Mouse (Mus musculus) forebrain, embryonic 14.5 days (tissue): ENCODE measurements around the gene Baiap2. TPM values are rescaled to one million over a fixed set of nuclear protein-coding genes. Genes with fewer than 3 reads are reported as not detected.
A peak's percentile ranks its signal among the peaks of the same experiment; 100 is the strongest.

Source experiments
- ATAC-seq: fragments of 200-750 bp; cut with Nextera tagmentation; 2 replicates; pipeline ENCODE4 v1.8.0; 2017; ENCODE audit warnings: mild to moderate bottlenecking, moderate library complexity
- DNase-seq: peaks from one replicate; pipeline ENCODE4 v3.0.0-alpha.2; 2015; ENCODE audit warnings: low spot score
- H3K27ac ChIP-seq: fragments of 300-500 bp; sonication (generic); 2 replicates; pipeline ENCODE4 v1.5.1; 2014; ENCODE audit warnings: low read depth, mild to moderate bottlenecking, control low read depth, low read length, moderate library complexity
- H3K27me3 ChIP-seq: fragments of 300-500 bp; sonication (generic); replicated peaks from 2 replicates; pipeline ENCODE4 v1.6.1; 2014; ENCODE audit warnings: low read length, control low read depth, mixed read lengths; ENCODE audit not compliant: control insufficient read depth, insufficient read depth
- H3K36me3 ChIP-seq: fragments of 300-500 bp; sonication (generic); 2 replicates; pipeline ENCODE4 v1.6.1; 2014; ENCODE audit warnings: low read length, control low read depth; ENCODE audit not compliant: control insufficient read depth, insufficient read depth
- H3K4me1 ChIP-seq: fragments of 300-500 bp; sonication (generic); 2 replicates; pipeline ENCODE4 v1.6.1; 2014; ENCODE audit warnings: antibody characterized with exemption, low read length, control low read depth; ENCODE audit not compliant: control insufficient read depth, insufficient read depth
- H3K4me2 ChIP-seq: fragments of 300-500 bp; sonication (generic); 2 replicates; pipeline ENCODE4 v1.6.1; 2014; ENCODE audit warnings: mild to moderate bottlenecking, control low read depth, low read length
- H3K4me3 ChIP-seq: fragments of 300-500 bp; sonication (generic); 2 replicates; pipeline ENCODE4 v1.5.1; 2014; ENCODE audit warnings: low read depth, low read length, control low read depth
- H3K9ac ChIP-seq: fragments of 300-500 bp; sonication (generic); 2 replicates; pipeline ENCODE4 v1.6.1; 2014; ENCODE audit warnings: mild to moderate bottlenecking, low read length, control low read depth, moderate library complexity
- H3K9me3 ChIP-seq: fragments of 300-500 bp; sonication (generic); replicated peaks from 2 replicates; pipeline ENCODE4 v1.6.1; 2016; ENCODE audit warnings: low read length, control low read depth, mixed read lengths; ENCODE audit not compliant: control insufficient read depth
- whole genome bisulfite sequencing: fragments of 180-500 bp; shearing (Covaris S2); extraction: QIAGEN DNeasy Blood & Tissue Kit; methylation state at CpG from one replicate; pipeline ENCODE4 v1.1.7; 2014; 5-methylcytosine and 5-hydroxymethylcytosine counted together
- polyA plus RNA-seq: library from polyadenylated mRNA; unstranded; fragments of >200 nt; fragmentation: Nextera tagmentation; extraction: Ambion mirVana; gene quantifications from 2 replicates; pipeline ENCODE4 v1.2.1, GENCODE M21; 2014

Baiap2 gene
- polyA plus RNA-seq, 1 experiment from 2014 or later: 18.7 TPM

DNA sequence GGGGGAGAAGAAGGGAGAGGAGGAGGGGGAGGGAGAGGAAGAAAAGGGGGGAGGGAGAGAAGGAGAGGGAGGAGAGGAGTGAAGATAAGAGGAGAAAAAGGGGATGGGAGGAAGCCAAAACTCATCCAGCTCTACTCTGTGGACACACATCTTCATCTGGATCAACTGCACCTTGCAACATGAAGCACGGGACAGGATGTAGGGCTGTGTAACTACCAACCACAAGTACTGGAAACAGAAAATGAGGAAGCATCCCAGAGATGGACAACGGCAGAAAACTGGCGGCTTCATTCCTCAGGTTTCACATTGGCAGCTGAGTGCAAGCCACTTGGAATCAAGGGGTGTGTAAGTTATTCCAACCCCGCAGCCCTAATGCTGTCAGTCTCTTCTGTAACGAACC is 92.2 kb downstream of the Baiap2 start:
- no peak overlapping the region for H3K9ac ChIP-seq
- no peaks in the 10 kb centered on the region for H3K9me3 ChIP-seq
- no peaks in the 10 kb centered on the region for H3K27me3 ChIP-seq
- H3K36me3 ChIP-seq: no peaks in the 10 kb centered on the region
- no peak for ATAC-seq
- DNase-seq: no peak
- H3K4me3 ChIP-seq: no peak overlapping the region
- 75% methylated on average over 5 of the region's 5 CpGs for WGBS
- no peaks in the 10 kb centered on the region for H3K4me1 ChIP-seq
- no peak overlapping the region for H3K4me2 ChIP-seq
- H3K27ac ChIP-seq: no peak overlapping the region

DNA sequence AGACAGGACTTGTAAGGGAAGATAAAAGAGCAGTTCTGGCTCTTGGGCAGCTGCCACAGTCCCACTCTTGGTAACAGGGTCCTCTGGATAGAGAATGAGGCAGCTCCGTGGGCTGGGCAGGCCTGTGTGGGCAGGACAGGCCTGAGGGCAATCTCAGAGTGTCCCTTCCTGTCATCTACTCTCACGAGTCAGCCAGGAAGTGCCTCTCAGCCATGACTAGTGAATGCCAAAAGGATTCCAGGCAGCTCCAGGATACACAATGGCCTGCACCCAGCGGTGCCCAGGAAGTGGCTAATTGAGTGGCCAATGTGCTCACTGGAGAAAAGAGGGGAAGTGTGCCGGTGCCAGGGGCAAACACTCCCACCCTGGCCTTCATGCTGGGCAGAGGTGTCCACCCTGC is 97.0 kb downstream of the Baiap2 start:
- no peaks in the 10 kb centered on the region for H3K27me3 ChIP-seq
- peak overlapping the region; percentile 2; the same call in 1 of the 2 replicates for H3K9ac ChIP-seq
- 46% methylated on average over 4 of the region's 4 CpGs for WGBS
- DNase-seq (no peak), ATAC-seq (no peak)
- H3K36me3 ChIP-seq: no peaks in the 10 kb centered on the region
- no peak overlapping the region for H3K4me2 ChIP-seq
- H3K9me3 ChIP-seq: no peaks in the 10 kb centered on the region
- H3K27ac ChIP-seq: no peak overlapping the region
- H3K4me3 ChIP-seq: no peak overlapping the region
- H3K4me1 ChIP-seq: no peaks in the 10 kb centered on the region

GRCm38 (mm10) chr11:120040440-120040839 is 97.9 kb downstream of the Baiap2 start:
- H3K9ac ChIP-seq: no peak overlapping the region
- 74% methylated on average over 8 of the region's 8 CpGs for WGBS
- no peak for DNase-seq
- H3K9me3 ChIP-seq: no peaks in the 10 kb centered on the region
- no peak overlapping the region for H3K4me2 ChIP-seq
- H3K4me1 ChIP-seq: no peaks in the 10 kb centered on the region
- no peaks in the 10 kb centered on the region for H3K36me3 ChIP-seq
- 0 out of 2 replicates have a peak, but pooled peaks have one; percentile 40 for ATAC-seq
- H3K27me3 ChIP-seq: no peaks in the 10 kb centered on the region
- H3K4me3 ChIP-seq: no peak overlapping the region
- no peak overlapping the region for H3K27ac ChIP-seq

DNA sequence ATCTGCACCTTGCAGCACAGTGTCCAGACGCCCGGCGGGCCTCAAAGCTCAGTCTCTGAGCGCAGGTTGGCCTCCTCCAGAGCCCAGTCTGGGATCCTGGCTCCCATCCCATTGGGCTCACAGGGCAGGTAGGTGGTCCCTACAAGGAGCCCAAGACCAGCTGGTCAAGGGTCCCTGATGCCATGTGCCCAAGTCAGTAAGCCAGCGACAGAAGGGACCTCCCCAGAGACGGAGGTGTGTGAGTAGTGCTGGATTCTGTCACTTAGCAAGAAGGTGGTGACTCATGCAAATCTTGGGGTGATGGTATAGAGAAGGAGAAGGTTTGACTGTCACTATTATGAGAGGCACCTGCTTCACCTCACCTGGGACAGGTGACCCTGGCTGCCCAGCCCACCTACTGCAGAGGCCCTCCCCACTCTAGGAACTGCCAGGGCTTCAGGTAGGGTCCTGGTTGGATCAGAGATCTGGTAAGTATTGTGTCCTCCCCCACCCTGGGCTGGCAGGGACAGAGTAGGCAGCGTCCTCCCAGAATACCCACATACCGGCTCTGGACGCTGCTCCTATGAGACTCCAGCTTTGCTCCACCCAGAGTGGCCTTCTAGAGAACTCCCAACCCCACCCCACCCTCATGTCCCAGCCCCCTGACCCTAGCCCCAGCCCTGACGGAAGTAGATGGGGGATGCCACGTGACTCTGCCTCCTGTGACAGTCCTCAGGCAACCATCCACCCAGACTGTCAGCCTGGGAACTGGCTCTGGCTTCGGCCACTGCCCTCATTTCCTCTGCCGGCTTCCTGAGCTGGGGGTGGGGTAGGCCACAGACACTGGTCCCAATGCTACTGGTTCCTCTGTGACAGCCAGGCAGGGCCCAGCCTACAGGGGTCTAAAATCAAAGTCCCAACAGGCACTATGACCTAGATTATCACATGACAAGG is 98.9 kb downstream of the Baiap2 start:
- ATAC-seq (no peak), DNase-seq (no peak)
- H3K9me3 ChIP-seq: no peaks in the 10 kb centered on the region
- H3K4me2 ChIP-seq: no peak overlapping the region
- H3K9ac ChIP-seq: no peak overlapping the region
- WGBS: 77% methylated on average over 13 of the region's 13 CpGs
- no peak overlapping the region for H3K27ac ChIP-seq
- no peak overlapping the region for H3K4me3 ChIP-seq
- H3K4me1 ChIP-seq: peaks cover 8% of the 10 kb centered on the region
- H3K27me3 ChIP-seq: no peaks in the 10 kb centered on the region
- no peaks in the 10 kb centered on the region for H3K36me3 ChIP-seq

GRCm38 (mm10) chr11:120042141-120042838 is 99.7 kb downstream of the Baiap2 start:
- Histone ChIP-seq H3K9ac (no peak overlapping the region), H3K4me1 (peaks cover 9% of the 10 kb centered on the region), H3K9me3 (no peaks in the 10 kb centered on the region), H3K36me3 (no peaks in the 10 kb centered on the region), H3K4me3 (no peak overlapping the region), H3K27ac (no peak overlapping the region), H3K4me2 (no peak overlapping the region), H3K27me3 (no peaks in the 10 kb centered on the region)
- DNase-seq: no peak
- WGBS: 75% methylated on average over 7 of the region's 7 CpGs
- no peak for ATAC-seq

DNA sequence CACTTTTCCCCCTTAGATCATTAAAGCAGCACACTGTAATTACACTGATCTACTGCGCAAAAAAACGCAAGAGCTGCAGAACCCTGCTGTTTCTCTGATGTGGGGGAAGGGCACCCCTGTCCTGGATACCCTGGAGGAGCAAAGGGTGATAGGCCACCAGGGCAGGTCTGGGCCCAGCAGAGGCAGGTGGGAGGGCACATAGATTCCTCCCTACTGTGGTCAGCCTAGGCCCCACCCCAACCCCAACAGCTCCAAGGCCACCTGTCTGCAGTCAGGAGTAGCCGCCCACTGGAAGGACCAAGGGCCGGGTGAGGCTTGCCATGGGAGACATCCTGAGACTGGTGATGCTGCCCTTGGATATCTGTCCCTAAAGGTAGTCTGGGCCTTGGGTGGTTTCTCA is 102.8 kb downstream of the Baiap2 start:
- Histone ChIP-seq H3K9me3 (no peaks in the 10 kb centered on the region), H3K36me3 (no peaks in the 10 kb centered on the region), H3K4me3 (peak overlapping the region; percentile 66), H3K27me3 (no peaks in the 10 kb centered on the region), H3K9ac (peak overlapping the region; percentile 87; the same call in 1 of the 2 replicates), H3K4me2 (peak overlapping the region; percentile 80), H3K27ac (peak overlapping the region; percentile 81; the same call in 1 of the 2 replicates), H3K4me1 (peaks cover 17% of the 10 kb centered on the region)
- DNase-seq (no peak), ATAC-seq (no peak)
- whole genome bisulfite sequencing: 60% methylated on average over 4 of the region's 4 CpGs

DNA sequence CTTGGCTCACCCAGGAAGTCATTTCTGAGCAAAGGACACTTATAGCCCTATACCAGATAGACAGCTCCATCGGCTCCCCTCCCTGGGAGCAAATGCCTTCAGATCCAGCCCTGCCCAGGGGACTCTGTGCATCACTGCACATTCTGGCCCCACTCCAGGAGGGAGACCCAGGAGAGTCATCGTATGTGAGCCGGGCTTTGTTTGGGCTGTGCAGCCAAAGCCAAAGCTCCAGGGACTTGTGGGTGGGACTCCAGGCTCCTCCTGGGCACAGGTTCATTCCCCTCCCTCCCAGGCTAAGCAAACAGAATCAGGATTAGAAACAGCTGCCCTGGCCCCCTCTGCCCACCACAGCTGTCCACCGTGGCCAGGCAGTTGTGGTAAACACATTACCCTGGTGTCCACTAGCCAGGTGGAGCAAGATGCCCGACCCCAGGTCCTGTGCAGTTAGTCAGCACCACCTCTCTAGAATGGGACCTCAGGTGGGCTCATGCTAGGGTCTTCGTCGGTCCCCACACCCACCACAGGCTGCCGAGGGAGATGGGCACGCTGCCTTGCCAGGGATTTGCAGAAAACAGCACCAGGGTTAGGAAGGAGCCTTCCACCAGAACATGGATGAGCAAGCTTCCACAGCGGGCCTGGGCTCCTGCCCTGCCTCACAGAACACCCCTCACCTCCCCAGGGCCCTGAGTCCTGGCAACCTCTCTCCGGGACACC is 103.4 kb downstream of the Baiap2 start:
- DNase-seq: peak; percentile 65
- WGBS: 34% methylated on average over 11 of the region's 11 CpGs
- Histone ChIP-seq H3K4me2 (peak overlapping the region; percentile 80), H3K4me3 (peak overlapping the region; percentile 66), H3K9ac (peak overlapping the region; percentile 87), H3K27me3 (no peaks in the 10 kb centered on the region), H3K9me3 (no peaks in the 10 kb centered on the region), H3K4me1 (peaks cover 17% of the 10 kb centered on the region), H3K36me3 (no peaks in the 10 kb centered on the region), H3K27ac (peak overlapping the region; percentile 81)
- no peak; the same call in 1 of the 2 replicates for ATAC-seq

GRCm38 (mm10) chr11:120046553-120047191 is 104.1 kb downstream of the Baiap2 start, which contains the start of gene Aatk:
Gene Aatk (minus strand): TSS chr11:120047167.
- Histone ChIP-seq H3K36me3 (no peaks in the 10 kb centered on the region), H3K4me1 (peaks cover 17% of the 10 kb centered on the region), H3K27me3 (no peaks in the 10 kb centered on the region), H3K4me2 (peak within 1 kb of the TSS; percentile 80), H3K27ac (peak within 1 kb of the TSS; percentile 81), H3K9ac (peak within 1 kb of the TSS; percentile 87), H3K4me3 (peak within 1 kb of the TSS; percentile 66), H3K9me3 (no peaks in the 10 kb centered on the region)
- peak; percentile 55 for ATAC-seq
- peak; percentile 49 for DNase-seq
- WGBS: under 1% methylated on average over 34 of the region's 63 CpGs
